Mouse (Mus musculus): ENCODE results near the gene S1pr1.

- TF ChIP-seq CTCF (IDR thresholded peaks at IDR 0.05; ENCODE audit: control insufficient read depth, insufficient read depth, insufficient read length) (no peak), MAX (IDR thresholded peaks at IDR 0.05) (no peak)
Measured at GRCm38 (mm10) chr3:115734841-115735240, 20.0 kb upstream of the S1pr1 start.
